ENCODE assay signal across 19 mouse cellular contexts in genomic region chr9:61154721-61155120, GRCm38 (mm10).
"Had no signal": no experiment of that assay in that cellular context is flagged by ENCODE, and none has a peak within 500 bp of the region (broad histone marks: within the 10 kb centered on the region; RNA-seq: fewer than 3 reads in every experiment).

No protein-coding gene starts in this region.

- ATAC-seq: intestine, postnatal 0 days; midbrain, embryonic 16.5 days had no signal

- H3K4me3 ChIP-seq: layer of hippocampus, adult 2 months; left cerebral cortex, adult 2 months; liver, embryonic 13.5 days; midbrain, embryonic 12.5 days; myocyte; neural tube, embryonic 13.5 days had no signal

- H3K9ac ChIP-seq: liver, embryonic 13.5 days; midbrain, embryonic 12.5 days; neural tube, embryonic 13.5 days had no signal

- H3K36me3 ChIP-seq: liver, embryonic 13.5 days; midbrain, embryonic 12.5 days; neural tube, embryonic 13.5 days had no signal

- H3K4me1 ChIP-seq: liver, embryonic 13.5 days had no signal

- H3K27me3 ChIP-seq: liver, embryonic 13.5 days had no signal

- DNase-seq: kidney, postnatal 25 days; layer of hippocampus, adult 9-11 months; liver, embryonic 13.5 days; lung, adult 2 months; right cerebral cortex, adult 18-20 months; right cerebral cortex, postnatal 14 days; right cerebral cortex, postnatal 4 days; thymus, adult 2 months; thymus, postnatal 14 days; thymus, postnatal 4 days had no signal

- H3K4me2 ChIP-seq: liver, embryonic 13.5 days; midbrain, embryonic 12.5 days; neural tube, embryonic 13.5 days had no signal

- H3K27ac ChIP-seq: kidney, postnatal 0 days; layer of hippocampus, adult 2 months; left cerebral cortex, adult 2 months; liver, embryonic 13.5 days; midbrain, embryonic 12.5 days; neural tube, embryonic 13.5 days; stomach, postnatal 0 days had no signal

- H3K9me3 ChIP-seq: liver, embryonic 13.5 days; midbrain, embryonic 12.5 days; neural tube, embryonic 13.5 days had no signal
